Mouse (Mus musculus): ENCODE measurements at regions not wholly inside any gene's neighbourhood (a gene's known extent, or its start where the extent isn't known, plus 50 kb on each side); places are given as distances from the start of the nearest gene placed in this dataset.

DNA sequence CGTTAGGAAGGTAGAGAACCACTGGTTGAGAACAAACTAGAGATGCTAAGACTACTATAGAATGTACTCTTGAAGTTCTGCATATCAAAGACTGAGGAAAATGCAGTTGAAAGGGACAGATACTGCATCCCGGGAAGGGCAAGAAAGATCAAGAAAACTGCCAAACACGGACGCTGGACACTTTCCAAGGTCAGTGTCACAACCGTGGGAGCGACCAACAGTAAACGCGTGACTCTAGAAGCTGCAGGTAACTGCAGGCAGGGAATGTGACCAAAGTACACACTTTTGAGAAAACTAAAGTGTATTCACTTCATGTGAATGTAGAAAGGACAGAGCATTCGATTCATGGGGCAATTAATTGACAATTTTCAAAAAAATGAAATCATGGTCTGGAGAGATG lies 368.6 kb upstream of the Mgmt start:
- Histone ChIP-seq H3K9me3 (replicated peaks; ENCODE audit: insufficient read depth, low read length) (no peaks in the 10 kb centered on the region), H3K9ac (ENCODE audit: control insufficient read depth, low read depth, low read length, poor library complexity, severe bottlenecking) (no peak overlapping the region), H3K4me1 (ENCODE audit: control insufficient read depth in 1 of 2, insufficient read depth in 2 of 2, low read length in 2 of 2) (no peaks in the 10 kb centered on the region), H3K27me3 (ENCODE audit: control insufficient read depth in 1 of 2, insufficient read depth in 2 of 2, low read length in 2 of 2) (no peaks in the 10 kb centered on the region), H3K4me3 (ENCODE audit: control insufficient read depth in 1 of 2, insufficient read depth in 1 of 2, low read depth in 2 of 2, low read length in 2 of 2) (no peak overlapping the region), H3K27ac (ENCODE audit: control insufficient read depth, low read depth, low read length) (no peak overlapping the region), H3K79me2 (ENCODE audit: control insufficient read depth, insufficient read depth, low read length, poor library complexity) (no peaks in the 10 kb centered on the region), H3K36me3 (ENCODE audit: control insufficient read depth in 1 of 2, insufficient read depth in 2 of 2, low read length in 2 of 2) (no peaks in the 10 kb centered on the region)
- DNase-seq (ENCODE audit: low read depth, low spot score) = no peak
- TF ChIP-seq ZMIZ1 (IDR thresholded peaks at IDR 0.05; ENCODE audit: low read depth, low read length) (no peak), ZKSCAN1 (IDR thresholded peaks at IDR 0.05; ENCODE audit: low read depth, low read length) (no peak), MYC (IDR thresholded peaks at IDR 0.05; ENCODE audit: low read depth, low read length) (no peak), UBTF (IDR thresholded peaks at IDR 0.05; ENCODE audit: borderline replicate concordance, insufficient read depth, low read depth, low read length) (no peak), POLR2A (IDR thresholded peaks at IDR 0.05; ENCODE audit: control insufficient read depth in 1 of 2, insufficient read depth in 1 of 2, low read depth in 1 of 2, low read length in 2 of 2, poor library complexity in 1 of 2) (no peak), JUND (IDR thresholded peaks at IDR 0.05; ENCODE audit: low read depth, low read length) (no peak), TAL1 (IDR thresholded peaks at IDR 0.05; ENCODE audit: low read length) (no peak), MYB (IDR thresholded peaks at IDR 0.05; ENCODE audit: low read depth, low read length) (no peak), ZC3H11A (IDR thresholded peaks at IDR 0.05; ENCODE audit: low read depth, low read length) (no peak), BHLHE40 (IDR thresholded peaks at IDR 0.05; ENCODE audit: borderline replicate concordance, low read depth, low read length) (no peak), MAFK (IDR thresholded peaks at IDR 0.05; ENCODE audit: borderline replicate concordance, low read depth, low read length) (no peak)

DNA sequence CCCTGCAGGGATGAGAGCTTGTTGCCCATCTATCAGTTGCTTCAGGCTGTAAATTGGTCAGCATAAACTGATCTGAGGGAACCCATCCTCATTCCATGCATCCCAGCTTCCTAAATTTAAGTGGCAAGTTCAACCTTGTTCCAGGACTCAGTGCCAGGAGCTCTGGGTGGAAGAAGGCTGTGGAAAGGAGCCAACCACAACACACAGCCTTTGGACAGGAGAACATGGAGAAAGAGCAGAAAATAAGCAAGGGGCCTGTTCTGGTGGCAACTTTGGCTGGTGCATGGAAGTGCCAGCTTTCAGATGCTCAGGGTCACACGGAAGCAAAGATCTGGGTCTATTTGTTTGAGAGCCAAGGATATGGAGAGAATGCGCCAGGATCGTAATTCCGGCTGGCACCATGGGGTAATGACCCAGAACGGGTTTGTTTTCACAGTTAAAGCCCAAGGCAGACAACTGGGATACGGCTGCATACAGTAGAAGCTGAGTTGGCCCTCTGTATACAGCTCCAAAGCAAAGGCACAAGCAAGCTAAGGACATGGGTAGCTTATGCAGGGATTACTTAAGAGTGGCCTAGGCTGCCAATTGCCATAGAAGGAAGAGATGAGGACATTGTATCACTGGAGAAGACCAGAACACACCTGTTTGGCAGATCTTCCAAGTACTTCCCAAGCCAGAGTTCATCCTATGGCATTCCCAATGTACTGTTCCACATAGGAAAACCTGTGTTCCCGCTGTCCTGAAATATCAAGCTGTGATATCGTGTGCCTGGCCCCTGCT lies 364.2 kb upstream of the Mgmt start:
- no peaks in the 10 kb centered on the region for H3K79me2 ChIP-seq (ENCODE audit: control insufficient read depth, insufficient read depth, low read length, poor library complexity)
- no peak overlapping the region for H3K4me3 ChIP-seq (ENCODE audit: control insufficient read depth in 1 of 2, insufficient read depth in 1 of 2, low read depth in 2 of 2, low read length in 2 of 2)
- no peaks in the 10 kb centered on the region for H3K36me3 ChIP-seq (ENCODE audit: control insufficient read depth in 1 of 2, insufficient read depth in 2 of 2, low read length in 2 of 2)
- DNase-seq (ENCODE audit: low read depth, low spot score) = no peak
- no peaks in the 10 kb centered on the region for H3K27me3 ChIP-seq (ENCODE audit: control insufficient read depth in 1 of 2, insufficient read depth in 2 of 2, low read length in 2 of 2)
- TF ChIP-seq CTCF (IDR thresholded peaks at IDR 0.05 in 2 of 3, conservative IDR thresholded peaks at IDR 0.05 in 1 of 3; ENCODE audit: control insufficient read depth in 1 of 3, insufficient read depth in 1 of 3, low read depth in 2 of 3, low read length in 3 of 3, poor library complexity in 1 of 3, severe bottlenecking in 1 of 3) = no peak
- no peak for TF ChIP-seq MAFK (IDR thresholded peaks at IDR 0.05; ENCODE audit: borderline replicate concordance, low read depth, low read length)
- no peak for TF ChIP-seq RCOR1 (IDR thresholded peaks at IDR 0.05; ENCODE audit: low read depth, low read length)
- no peak for TF ChIP-seq SIN3A (IDR thresholded peaks at IDR 0.05; ENCODE audit: low read length)
- no peak for TF ChIP-seq ZMIZ1 (IDR thresholded peaks at IDR 0.05; ENCODE audit: low read depth, low read length)
- no peak for TF ChIP-seq CHD2 (IDR thresholded peaks at IDR 0.05; ENCODE audit: low read length)
- TF ChIP-seq USF1 (IDR thresholded peaks at IDR 0.05; ENCODE audit: low read depth, low read length) = no peak
- no peak for TF ChIP-seq NELFE (IDR thresholded peaks at IDR 0.05; ENCODE audit: low read depth, low read length)
- no peak for TF ChIP-seq POLR2AphosphoS5 (IDR thresholded peaks at IDR 0.05; ENCODE audit: borderline replicate concordance, low read depth, low read length)
- TF ChIP-seq ETS1 (IDR thresholded peaks at IDR 0.05; ENCODE audit: low read depth, low read length) = no peak
- H3K9ac ChIP-seq (ENCODE audit: control insufficient read depth, low read depth, low read length, poor library complexity, severe bottlenecking) = no peak overlapping the region
- H3K27ac ChIP-seq (ENCODE audit: control insufficient read depth, low read depth, low read length) = no peak overlapping the region
- H3K9me3 ChIP-seq (replicated peaks; ENCODE audit: insufficient read depth, low read length) = no peaks in the 10 kb centered on the region
- H3K4me1 ChIP-seq (ENCODE audit: control insufficient read depth in 1 of 2, insufficient read depth in 2 of 2, low read length in 2 of 2) = no peaks in the 10 kb centered on the region

Data from MEL (cell line).